Mouse (Mus musculus) neural tube, embryonic 15.5 days (tissue): Measurements from ENCODE around the gene Zg16. TPM values are rescaled to one million over a fixed set of nuclear protein-coding genes. Genes with fewer than 3 reads are reported as not detected.

Experiments
- ATAC-seq: fragments of 200-750 bp; cut with Nextera tagmentation; 2 replicates; pipeline ENCODE4 v1.8.0; 2017; ENCODE audit warnings: mild to moderate bottlenecking, moderate TSS enrichment, moderate library complexity; ENCODE audit not compliant: low FRiP score
- H3K27ac ChIP-seq: fragments of 300-500 bp; sonication (generic); replicated peaks from 2 replicates; pipeline ENCODE4 v1.5.1; 2015; ENCODE audit warnings: mild to moderate bottlenecking, inconsistent platforms
- H3K27me3 ChIP-seq: fragments of 300-500 bp; sonication (generic); replicated peaks from 2 replicates; pipeline ENCODE4 v1.6.1; 2015; ENCODE audit warnings: inconsistent platforms
- H3K36me3 ChIP-seq: fragments of 300-500 bp; sonication (generic); 2 replicates; pipeline ENCODE4 v1.6.1; 2015; ENCODE audit warnings: inconsistent platforms
- H3K4me1 ChIP-seq: fragments of 300-500 bp; sonication (generic); 2 replicates; pipeline ENCODE4 v1.6.1; 2015; ENCODE audit warnings: inconsistent platforms
- H3K4me2 ChIP-seq: fragments of 300-500 bp; sonication (generic); 2 replicates; pipeline ENCODE4 v1.6.1; 2015; ENCODE audit warnings: inconsistent platforms, mild to moderate bottlenecking, moderate library complexity
- H3K4me3 ChIP-seq: fragments of 300-500 bp; sonication (generic); replicated peaks from 2 replicates; pipeline ENCODE4 v1.5.1; 2015; ENCODE audit warnings: mild to moderate bottlenecking, inconsistent platforms
- H3K9ac ChIP-seq: fragments of 300-500 bp; sonication (generic); replicated peaks from 2 replicates; pipeline ENCODE4 v1.6.1; 2015; ENCODE audit warnings: mild to moderate bottlenecking, inconsistent platforms
- H3K9me3 ChIP-seq: fragments of 300-500 bp; sonication (generic); replicated peaks from 2 replicates; pipeline ENCODE4 v1.6.1; 2016; ENCODE audit warnings: inconsistent platforms
- WGBS: fragments of 180-500 bp; shearing (Covaris S2); methylation state at CpG from one replicate; pipeline ENCODE4 v1.1.7; 2015; ENCODE audit warnings: mixed read lengths; 5-methylcytosine and 5-hydroxymethylcytosine counted together
- microRNA-seq: library from miRNA; unstranded; fragments of <30 nt; microRNA quantifications from one replicate; pipeline ENCODE4, GENCODE M21; 2017
- polyA plus RNA-seq: library from polyadenylated mRNA; unstranded; fragments of >200 nt; fragmentation: Nextera tagmentation; extraction: Ambion mirVana; gene quantifications from 2 replicates; pipeline ENCODE4 v1.2.1, GENCODE M21; 2015

The Zg16 gene
- polyA plus RNA-seq, 1 experiment from 2014 or later = not detected

- ATAC-seq = no peak
- Histone ChIP-seq H3K27ac (no peak overlapping the region), H3K4me1 (no peaks in the 10 kb centered on the region), H3K27me3 (no peaks in the 10 kb centered on the region), H3K4me3 (no peak overlapping the region), H3K4me2 (no peak overlapping the region), H3K9me3 (no peaks in the 10 kb centered on the region), H3K36me3 (no peaks in the 10 kb centered on the region), H3K9ac (no peak overlapping the region)
- WGBS = 88% methylated on average over 6 of the region's 6 CpGs
Observed at GRCm38 (mm10) chr7:127007313-127008024, 79.7 kb downstream of the Zg16 start.

- WGBS = 91% methylated on average over 4 of the region's 4 CpGs
Observed at GRCm38 (mm10) chr7:127004122-127004875, 82.8 kb downstream of the Zg16 start.

DNA sequence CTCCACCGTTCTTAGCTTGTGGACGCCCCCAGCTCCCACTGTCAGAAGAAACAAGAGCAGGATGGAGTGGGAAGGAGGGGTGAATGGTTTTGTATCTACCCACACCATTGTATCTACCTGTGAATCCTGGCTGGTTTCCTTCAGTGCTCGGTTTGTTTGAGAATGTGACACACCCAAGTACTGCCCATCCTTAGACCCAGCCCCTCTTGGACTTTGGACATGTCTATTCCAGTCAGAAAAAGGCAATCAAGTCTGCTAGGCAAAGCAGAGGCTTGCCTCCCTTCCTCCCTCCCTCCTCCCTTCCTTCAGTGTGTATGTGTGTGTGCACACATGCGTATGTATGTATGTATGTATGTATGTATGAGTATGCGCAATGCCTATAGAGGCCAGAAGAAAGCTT, 83.5 kb downstream of the Zg16 start:
- H3K4me3 ChIP-seq = no peak overlapping the region
- no peak overlapping the region for H3K27ac ChIP-seq
- no peaks in the 10 kb centered on the region for H3K27me3 ChIP-seq
- 93% methylated on average over 5 of the region's 5 CpGs for WGBS
- no peaks in the 10 kb centered on the region for H3K4me1 ChIP-seq
- H3K4me2 ChIP-seq = no peak overlapping the region
- no peak overlapping the region for H3K9ac ChIP-seq
- ATAC-seq = no peak
- no peaks in the 10 kb centered on the region for H3K36me3 ChIP-seq
- H3K9me3 ChIP-seq = no peaks in the 10 kb centered on the region

More at GRCm38 (mm10) chr7:127004122-127004875, 82.8 kb downstream of the Zg16 start:
- Histone ChIP-seq H3K9ac (no peak overlapping the region), H3K27me3 (no peaks in the 10 kb centered on the region), H3K9me3 (no peaks in the 10 kb centered on the region), H3K36me3 (no peaks in the 10 kb centered on the region), H3K4me3 (no peak overlapping the region), H3K27ac (no peak overlapping the region), H3K4me2 (no peak overlapping the region), H3K4me1 (no peaks in the 10 kb centered on the region)
- ATAC-seq = no peak

Small RNA genes lying within 50 kb of the gene (microRNA-seq; reads per million reads assigned to microRNA genes)
- not detected for gene Gm44343

Other genes starting within 250 kb of the Zg16 start
- gene Doc2a, start 239.9 kb downstream of the Zg16 start, polyA plus RNA-seq = 36.2 and 39.3 TPM in 2 replicates
- gene Hirip3, start 225.4 kb downstream of the Zg16 start, polyA plus RNA-seq = 20.3 and 28.6 TPM in 2 replicates
- gene Ino80e, start 225.0 kb downstream of the Zg16 start, polyA plus RNA-seq = 89.4 and 90.5 TPM in 2 replicates
- 52.4 and 55.2 TPM in 2 replicates for gene Taok2, start 202.6 kb downstream of the Zg16 start, polyA plus RNA-seq
- gene Tmem219, start 164.4 kb downstream of the Zg16 start, polyA plus RNA-seq = 30.9 and 31.1 TPM in 2 replicates
- 102 and 121 TPM in 2 replicates for gene Kctd13, start 158.4 kb downstream of the Zg16 start, polyA plus RNA-seq
- gene Asphd1, start 137.7 kb downstream of the Zg16 start, polyA plus RNA-seq = 8.9 and 11.7 TPM in 2 replicates
- 51.6 and 56.9 TPM in 2 replicates for gene Sez6l2, start 136.8 kb downstream of the Zg16 start, polyA plus RNA-seq
- gene Cdipt, start 111.4 kb downstream of the Zg16 start, polyA plus RNA-seq = 139 and 145 TPM in 2 replicates
- gene Cdiptos, start 111.2 kb downstream of the Zg16 start, polyA plus RNA-seq = 0.82 and 1.0 TPM in 2 replicates
- 5.2 and 11.6 TPM in 2 replicates for gene Mvp, start 72.7 kb downstream of the Zg16 start, polyA plus RNA-seq
- gene Pagr1b, start 70.8 kb downstream of the Zg16 start, polyA plus RNA-seq = 0.79 and 1.2 TPM in 2 replicates
- gene Pagr1a, start 70.0 kb downstream of the Zg16 start, polyA plus RNA-seq = 52.5 and 80.1 TPM in 2 replicates
- 18.8 and 54.5 TPM in 2 replicates for gene Gm42742, start 66.2 kb downstream of the Zg16 start, polyA plus RNA-seq
- gene Prrt2, start 66.1 kb downstream of the Zg16 start, polyA plus RNA-seq = 69.9 and 72.5 TPM in 2 replicates
- 78.1 and 82.6 TPM in 2 replicates for gene Maz, start 60.3 kb downstream of the Zg16 start, polyA plus RNA-seq
- gene Kif22, start 44.9 kb downstream of the Zg16 start, polyA plus RNA-seq = 20.0 and 40.9 TPM in 2 replicates
- gene AI467606, start 4.0 kb upstream of the Zg16 start, polyA plus RNA-seq = 2.4 and 8.6 TPM in 2 replicates
- gene Qprt, start 34.9 kb upstream of the Zg16 start, polyA plus RNA-seq = 0.75 and 1.1 TPM in 2 replicates
- 0.08 and 2.8 TPM in 2 replicates for gene Spn, start 50.5 kb upstream of the Zg16 start, polyA plus RNA-seq
- gene Cd2bp2, start 108.7 kb upstream of the Zg16 start, polyA plus RNA-seq = 64.2 and 65.8 TPM in 2 replicates
- 30.0 and 35.6 TPM in 2 replicates for gene Tbc1d10b, start 121.1 kb upstream of the Zg16 start, polyA plus RNA-seq
- 42.1 and 72.2 TPM in 2 replicates for gene Mylpf, start 121.6 kb upstream of the Zg16 start, polyA plus RNA-seq
- gene Zfp553, start 145.7 kb upstream of the Zg16 start, polyA plus RNA-seq = 47.5 and 48.8 TPM in 2 replicates
- 15.8 and 40.6 TPM in 2 replicates for gene Sept1, start 145.8 kb upstream of the Zg16 start, polyA plus RNA-seq
- gene Zfp771, start 156.9 kb upstream of the Zg16 start, polyA plus RNA-seq = 72.3 and 83.5 TPM in 2 replicates
- gene Dctpp1, start 173.4 kb upstream of the Zg16 start, polyA plus RNA-seq = 128 and 136 TPM in 2 replicates
- 67.5 and 73.1 TPM in 2 replicates for gene Sephs2, start 186.7 kb upstream of the Zg16 start, polyA plus RNA-seq
- 0.18 and 5.4 TPM in 2 replicates for gene Itgal, start 208.9 kb upstream of the Zg16 start, polyA plus RNA-seq